Mouse (Mus musculus) layer of hippocampus, postnatal 10 days (tissue): ENCODE measurements around the gene Itga8. TPM values are rescaled to one million over a fixed set of nuclear protein-coding genes. Genes with fewer than 3 reads are reported as not detected.

Experiments used
- DNase-seq, 2 experiments: peaks; one replicate each; pipeline ENCODE4 v3.0.0; 2021; ENCODE audit warnings: low spot score in 2 of 2
- total RNA-seq, 2 experiments: library from RNA; stranded (reverse); gene quantifications; 2 replicates each; pipeline ENCODE4 v1.2.3; 2021

The Itga8 gene
- total RNA-seq, 2 experiments from 2014 or later, result 13.8 to 15.2 TPM

DNA sequence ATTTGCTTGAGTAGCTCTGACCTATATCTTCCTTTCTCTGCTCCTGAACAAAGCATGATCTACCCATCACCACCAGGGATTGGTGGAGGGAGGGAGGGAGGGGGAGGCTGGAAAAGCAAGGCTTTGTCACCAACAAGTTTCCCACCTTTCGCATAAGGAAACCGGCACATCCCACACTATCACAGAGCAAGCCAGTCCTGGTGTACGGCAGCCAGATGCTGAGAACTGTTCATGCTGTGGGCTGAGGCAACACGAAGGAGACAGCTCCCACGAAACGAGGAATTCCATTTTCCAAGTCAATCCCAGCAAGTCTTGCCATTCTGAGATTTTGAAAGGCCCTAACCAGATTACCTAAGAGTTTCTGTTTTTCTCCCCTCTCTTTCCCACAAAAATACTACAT lies 6.6 kb downstream of the Itga8 start:
- no peak for DNase-seq

GRCm38 (mm10) chr2:12294060-12294459 lies 7.7 kb downstream of the Itga8 start:
- DNase-seq, result no peak

GRCm38 (mm10) chr2:12293458-12293857 lies 8.3 kb downstream of the Itga8 start:
- DNase-seq, result no peak

DNA sequence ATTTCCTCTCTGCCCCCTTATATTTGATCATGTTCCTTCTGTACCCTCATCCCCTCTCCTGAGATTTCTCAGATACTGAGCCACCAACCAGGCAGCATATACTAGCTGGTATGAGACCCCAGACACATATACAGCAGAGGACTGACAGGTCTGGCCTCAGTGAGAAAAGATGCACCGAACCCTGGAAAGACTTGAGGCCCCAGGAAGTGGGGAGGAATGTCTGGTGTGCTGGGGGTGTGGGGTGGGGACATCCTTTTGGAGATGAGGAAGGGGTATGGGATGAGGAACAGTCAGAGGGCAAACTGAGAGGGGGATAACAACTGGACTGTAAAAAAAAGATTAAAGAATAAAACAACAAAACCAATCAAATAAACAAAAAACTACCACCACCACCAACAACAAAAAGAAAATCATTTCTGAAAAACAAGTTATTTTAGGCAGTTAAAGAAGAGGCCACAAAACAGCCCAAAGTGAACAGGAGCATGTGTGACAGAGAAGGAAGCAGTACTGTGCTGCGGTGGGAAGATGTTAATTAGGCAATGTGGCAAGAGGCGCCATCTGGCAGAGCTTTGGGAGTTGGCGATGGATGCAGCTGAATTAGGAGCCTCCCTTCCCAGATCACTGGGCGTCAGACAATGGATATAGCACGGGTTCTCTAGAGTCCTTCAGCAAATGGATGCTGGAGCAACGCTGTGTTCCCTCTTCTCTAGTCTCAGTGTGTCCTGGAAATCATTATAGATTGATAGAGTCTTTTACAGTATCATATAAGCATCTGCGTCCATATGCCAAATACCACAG lies 9.5 kb downstream of the Itga8 start:
- DNase-seq, result peak; percentile 56 to 66

DNA sequence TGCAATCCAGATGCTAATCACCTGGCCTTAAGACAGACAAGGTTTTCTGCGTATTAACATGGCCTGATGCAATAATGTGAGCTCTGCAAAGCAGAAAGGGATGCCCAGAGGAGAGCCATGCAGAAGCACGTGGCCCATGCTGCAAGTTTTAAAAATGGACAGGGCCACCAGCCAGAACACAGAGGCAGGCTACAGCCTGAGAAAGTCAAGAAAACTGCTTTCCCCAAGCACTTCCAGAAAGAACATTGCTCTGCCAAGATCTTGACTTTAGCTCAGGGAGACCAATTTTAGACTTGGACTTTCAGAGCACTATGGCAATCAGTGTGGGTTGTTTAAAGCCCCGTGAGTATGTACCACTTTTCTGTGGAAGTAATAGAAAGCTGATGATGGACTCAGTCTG lies 11.5 kb downstream of the Itga8 start:
- no peak for DNase-seq

GRCm38 (mm10) chr2:12287831-12288230 lies 13.9 kb downstream of the Itga8 start:
- DNase-seq, result no peak

GRCm38 (mm10) chr2:12280664-12281063 lies 21.1 kb downstream of the Itga8 start:
- DNase-seq, result no peak

GRCm38 (mm10) chr2:12279070-12279612 lies 22.6 kb downstream of the Itga8 start:
- no peak for DNase-seq

DNA sequence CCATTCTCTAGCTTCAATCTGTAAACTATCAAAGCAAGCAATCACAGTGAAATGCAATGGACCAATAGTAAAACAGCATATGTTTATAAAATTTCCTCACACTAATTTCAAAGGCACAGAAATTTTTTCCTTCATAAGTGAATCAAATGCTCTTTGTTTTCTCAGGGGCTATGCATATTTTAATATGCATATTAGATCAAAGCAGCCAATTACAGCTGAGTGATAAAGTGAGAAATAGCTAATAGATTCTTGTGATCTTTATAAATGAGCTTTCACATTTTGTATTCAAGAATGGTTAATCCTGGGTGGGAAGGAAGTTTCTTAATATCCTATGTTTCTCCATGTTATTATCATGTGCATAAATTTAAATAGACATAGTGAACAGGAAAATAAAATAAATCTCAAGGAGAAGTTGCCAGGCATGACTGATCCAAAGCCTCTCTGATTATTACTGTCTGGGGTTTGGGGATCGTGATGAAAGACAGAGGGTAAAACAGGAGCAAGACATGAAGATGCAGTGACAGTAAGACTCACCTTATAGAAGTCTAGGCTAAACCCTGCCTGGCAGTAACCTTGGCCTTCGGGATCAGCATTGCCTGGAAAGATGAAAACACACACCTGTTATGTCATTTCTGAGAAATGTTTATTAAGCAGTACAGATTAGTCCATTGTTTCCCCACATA lies 44.9 kb downstream of the Itga8 start:
- DNase-seq, result no peak

DNA sequence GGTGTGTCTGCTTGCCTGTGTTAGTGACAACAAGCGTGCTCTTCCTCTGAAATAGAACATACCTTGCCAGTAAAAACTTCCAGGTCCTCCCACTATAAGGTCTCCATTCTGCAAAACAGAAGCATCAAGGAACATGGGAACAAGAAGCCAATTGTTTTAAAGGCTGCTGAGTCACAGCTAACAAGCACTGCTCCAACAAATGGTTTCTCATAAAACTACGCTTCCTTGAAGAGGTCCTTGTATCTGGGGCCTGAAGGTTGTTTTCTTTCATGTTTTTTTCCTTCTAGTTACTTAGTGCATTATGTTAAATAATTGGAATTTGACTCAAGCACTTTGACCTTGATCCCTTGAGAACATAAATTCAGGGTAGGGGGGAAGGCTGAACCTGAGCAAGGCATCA lies 45.8 kb downstream of the Itga8 start:
- DNase-seq, result no peak

DNA sequence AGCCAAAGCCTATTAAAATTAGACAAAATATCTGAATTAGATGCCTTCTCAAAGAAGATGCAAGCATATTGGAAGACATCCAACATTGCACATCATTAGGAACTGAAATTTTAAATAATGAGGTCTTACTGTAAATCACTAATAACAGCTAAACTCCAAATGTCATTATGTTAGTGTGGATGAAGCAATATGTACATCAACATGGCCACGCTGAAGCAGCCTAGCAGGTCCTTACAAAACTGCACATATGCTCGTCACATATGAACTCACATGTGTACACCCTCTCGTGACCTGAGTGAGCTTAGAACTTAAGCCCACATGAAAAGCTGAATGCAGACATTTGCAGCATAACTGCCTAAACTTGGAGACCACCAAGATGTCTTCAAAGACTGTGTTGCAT lies 66.4 kb downstream of the Itga8 start:
- DNase-seq, result no peak

GRCm38 (mm10) chr2:12229721-12230120 lies 72.0 kb downstream of the Itga8 start:
- no peak for DNase-seq

GRCm38 (mm10) chr2:12228335-12228734 lies 73.4 kb downstream of the Itga8 start:
- DNase-seq, result no peak

DNA sequence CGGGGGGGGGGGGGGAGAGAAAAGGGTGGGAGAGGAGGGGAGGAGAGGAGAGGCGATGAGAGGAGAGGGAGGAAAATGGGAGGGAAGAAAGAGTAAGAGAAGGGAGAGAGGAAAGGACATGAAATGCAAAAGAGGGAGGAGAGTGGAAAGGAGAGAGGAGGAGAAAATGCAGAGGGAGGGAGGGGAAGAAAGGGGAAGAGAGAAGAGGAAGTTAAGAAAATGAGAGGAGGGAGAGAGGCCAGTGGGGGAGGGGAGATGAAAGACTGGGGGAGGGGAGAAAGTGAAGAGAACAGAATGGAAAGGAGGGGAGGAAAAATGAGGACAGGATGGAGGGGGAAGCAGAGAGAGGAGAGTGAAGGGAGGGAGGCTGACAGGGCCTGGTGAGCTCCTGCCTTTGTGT lies 74.5 kb downstream of the Itga8 start:
- no peak for DNase-seq

DNA sequence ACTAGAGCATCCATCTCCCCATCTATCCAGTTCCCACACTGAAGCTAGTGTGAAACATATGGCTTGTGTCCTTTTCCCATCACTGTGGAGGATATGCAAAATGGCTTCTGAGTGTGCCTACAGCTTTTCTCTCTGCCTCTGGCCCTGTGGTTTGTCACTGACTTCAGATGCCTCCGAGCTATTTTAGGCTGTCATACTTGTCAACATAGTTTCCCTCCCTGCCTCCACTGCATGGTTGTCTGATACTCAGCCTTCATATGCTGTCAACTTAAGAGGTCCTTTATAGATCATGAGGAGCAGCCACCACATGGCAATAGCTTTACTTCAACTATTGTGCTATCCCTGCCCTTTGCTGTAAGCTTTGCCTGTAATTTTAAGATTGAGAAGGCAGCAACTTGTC lies 75.4 kb downstream of the Itga8 start:
- DNase-seq, result no peak

GRCm38 (mm10) chr2:12221671-12222070 lies 80.1 kb downstream of the Itga8 start:
- DNase-seq, result no peak

GRCm38 (mm10) chr2:12213464-12213790 lies 88.3 kb downstream of the Itga8 start:
- no peak for DNase-seq

DNA sequence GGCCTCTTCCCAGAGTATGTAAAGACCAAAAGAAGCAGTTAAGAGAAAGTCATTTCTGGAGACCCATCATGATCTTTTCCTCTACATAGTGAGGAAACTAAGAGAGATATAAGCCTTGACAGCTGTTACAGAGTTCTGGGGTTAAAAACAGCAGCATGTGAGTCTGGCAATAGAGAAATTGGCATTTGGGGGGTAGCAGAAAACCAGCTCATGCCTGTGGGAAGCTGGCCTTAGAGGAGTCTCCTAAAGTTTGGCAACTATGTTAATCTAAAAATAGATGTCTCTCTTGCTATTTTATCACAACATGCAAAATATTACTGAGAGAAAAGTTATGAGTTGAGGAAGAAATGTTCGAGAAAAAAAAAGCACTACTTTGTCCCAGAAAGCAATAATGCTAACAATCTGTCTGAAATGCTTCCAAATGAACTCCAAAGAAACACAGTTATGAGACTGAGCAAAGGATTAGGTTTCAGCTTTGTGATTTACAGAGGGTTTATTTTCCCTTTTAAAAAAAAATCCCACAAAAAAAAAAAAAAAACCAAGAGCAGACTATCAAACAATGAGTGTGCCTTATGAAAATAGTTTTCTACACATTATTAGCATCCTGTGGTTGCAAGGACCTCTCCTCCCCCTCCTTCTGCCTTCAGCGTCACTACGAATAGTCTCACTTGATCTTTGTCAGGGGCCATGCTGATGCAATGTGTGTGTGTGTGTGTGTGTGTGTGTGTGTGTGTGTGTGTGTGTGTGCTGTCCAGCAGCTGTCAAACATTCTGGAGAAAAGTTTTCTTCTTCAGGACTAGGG lies 88.9 kb downstream of the Itga8 start:
- DNase-seq, result no peak

DNA sequence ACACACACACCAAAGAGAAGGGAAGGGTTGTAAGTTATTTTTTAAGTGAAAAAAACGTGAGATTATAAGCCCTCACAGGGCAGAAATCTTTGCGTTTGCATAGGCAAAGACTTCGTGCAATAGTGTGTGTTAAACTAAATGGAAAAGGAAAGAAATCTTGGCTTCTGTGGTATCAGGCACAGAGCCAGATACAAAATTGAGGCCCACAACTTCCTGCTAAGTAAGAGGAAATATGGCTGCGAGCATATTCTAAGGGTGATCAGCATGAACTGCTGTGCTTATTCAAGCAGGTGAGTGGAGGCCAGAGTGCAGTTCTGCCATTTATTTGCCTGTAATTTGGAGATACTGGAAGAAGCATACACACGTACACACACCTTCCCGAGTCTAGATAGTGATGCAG lies 93.6 kb downstream of the Itga8 start:
- no peak for DNase-seq

GRCm38 (mm10) chr2:12206353-12206752 lies 95.4 kb downstream of the Itga8 start:
- DNase-seq, result no peak

DNA sequence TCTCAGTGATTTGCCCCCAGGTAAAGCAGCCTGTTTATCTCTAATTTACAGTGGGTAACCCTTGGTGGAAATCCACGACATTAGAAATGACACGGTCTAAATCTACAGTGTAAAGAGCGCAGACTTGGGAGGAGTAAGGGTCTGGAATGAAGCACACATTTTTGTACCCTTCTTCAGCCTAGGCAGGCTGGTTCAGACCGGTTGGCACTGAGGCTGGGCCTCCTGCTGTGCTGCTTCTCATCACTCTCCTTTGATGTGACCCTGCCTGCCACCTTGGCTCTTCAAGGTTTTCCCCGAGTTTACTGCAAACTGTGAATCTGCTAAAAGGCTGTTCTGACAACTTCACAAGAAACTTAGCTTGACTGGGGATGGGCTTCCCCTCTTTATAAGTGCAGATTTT lies 95.8 kb downstream of the Itga8 start:
- no peak for DNase-seq

- DNase-seq, result no peak
Observed at GRCm38 (mm10) chr2:12203231-12203630, 98.5 kb downstream of the Itga8 start.
